Mouse (Mus musculus): ENCODE measurements at regions not wholly inside any gene's neighbourhood (a gene's known extent, or its start where the extent isn't known, plus 50 kb on each side); places are given as distances from the start of the nearest gene placed in this dataset.
"Not testable (repeated sequence)": the region's sequence is repeated elsewhere in the genome, so short reads cannot be mapped to it uniquely, and the experiment has no call there.

- peak in 1 of 2 experiments; percentile 26 for DNase-seq
Observed at GRCm38 (mm10) chr16:50847693-50848092, 256.7 kb upstream of the Ccdc54 start.

- DNase-seq, result no peak
Observed at GRCm38 (mm10) chr16:50846505-50846904, 255.6 kb upstream of the Ccdc54 start.

- peak; percentile 75 to 82 for DNase-seq
Observed at GRCm38 (mm10) chr16:50841677-50842580, 251.0 kb upstream of the Ccdc54 start.

- no peak for DNase-seq
Observed at GRCm38 (mm10) chr16:50841205-50841604, 250.3 kb upstream of the Ccdc54 start.

- no peak for DNase-seq
Observed at GRCm38 (mm10) chr16:50839665-50840064, 248.7 kb upstream of the Ccdc54 start.

- DNase-seq, result no peak
Observed at GRCm38 (mm10) chr16:50837416-50837815, 246.5 kb upstream of the Ccdc54 start.

- no peak for DNase-seq
Observed at GRCm38 (mm10) chr16:50836457-50836856, 245.5 kb upstream of the Ccdc54 start.

- DNase-seq, result no peak
Observed at GRCm38 (mm10) chr16:50833357-50833756, 242.4 kb upstream of the Ccdc54 start.

- DNase-seq, result no peak
Observed at GRCm38 (mm10) chr16:50822352-50822751, 231.4 kb upstream of the Ccdc54 start.

GRCm38 (mm10) chr16:50814626-50815025 lies 223.7 kb upstream of the Ccdc54 start:
- no peak for DNase-seq

- peak; percentile 67 to 69 for DNase-seq
Observed at GRCm38 (mm10) chr16:50799145-50799794, 208.3 kb upstream of the Ccdc54 start.

- no peak for DNase-seq
Observed at GRCm38 (mm10) chr16:50798095-50798494, 207.1 kb upstream of the Ccdc54 start.

GRCm38 (mm10) chr16:50792960-50793359 lies 202.0 kb upstream of the Ccdc54 start:
- DNase-seq, result no peak

- DNase-seq, result no peak
Observed at GRCm38 (mm10) chr16:50792506-50792905, 201.6 kb upstream of the Ccdc54 start.

GRCm38 (mm10) chr16:50788702-50789101 lies 197.7 kb upstream of the Ccdc54 start:
- DNase-seq, result no peak

GRCm38 (mm10) chr16:50786199-50786598 lies 195.2 kb upstream of the Ccdc54 start:
- DNase-seq, result no peak

GRCm38 (mm10) chr16:50785384-50785783 lies 194.4 kb upstream of the Ccdc54 start:
- no peak for DNase-seq

- no peak for DNase-seq
Observed at GRCm38 (mm10) chr16:50784651-50785228, 193.8 kb upstream of the Ccdc54 start.

- no peak for DNase-seq
Observed at GRCm38 (mm10) chr16:50783784-50784650, 193.1 kb upstream of the Ccdc54 start.

- DNase-seq, result no peak
Observed at GRCm38 (mm10) chr16:50783240-50783639, 192.3 kb upstream of the Ccdc54 start.

GRCm38 (mm10) chr16:50779030-50779784 lies 188.3 kb upstream of the Ccdc54 start:
- DNase-seq, result no peak

- DNase-seq, result not testable (repeated sequence)
Observed at GRCm38 (mm10) chr16:50774699-50775098, 183.7 kb upstream of the Ccdc54 start.
